Mouse (Mus musculus) thymus, adult 2 months (tissue): ENCODE results near the gene Cacng3.

Experiments used
- CTCF ChIP-seq: fragments of 200-500 bp; IDR thresholded peaks from 2 replicates; pipeline ENCODE4 v1.5.1; 2012; ENCODE audit warnings: mild to moderate bottlenecking, control low read depth, low read length, moderate library complexity, borderline replicate concordance; ENCODE audit not compliant: control insufficient read depth, poor library complexity, insufficient read depth; ENCODE audit errors: extremely low read depth
- POLR2A ChIP-seq: fragments of 200-500 bp; IDR thresholded peaks from 2 replicates; pipeline ENCODE4 v1.6.1; 2012; ENCODE audit warnings: mild to moderate bottlenecking, low read length, control low read depth, moderate library complexity; ENCODE audit not compliant: control insufficient read depth, poor library complexity, insufficient read depth; ENCODE audit errors: extremely low read depth

DNA sequence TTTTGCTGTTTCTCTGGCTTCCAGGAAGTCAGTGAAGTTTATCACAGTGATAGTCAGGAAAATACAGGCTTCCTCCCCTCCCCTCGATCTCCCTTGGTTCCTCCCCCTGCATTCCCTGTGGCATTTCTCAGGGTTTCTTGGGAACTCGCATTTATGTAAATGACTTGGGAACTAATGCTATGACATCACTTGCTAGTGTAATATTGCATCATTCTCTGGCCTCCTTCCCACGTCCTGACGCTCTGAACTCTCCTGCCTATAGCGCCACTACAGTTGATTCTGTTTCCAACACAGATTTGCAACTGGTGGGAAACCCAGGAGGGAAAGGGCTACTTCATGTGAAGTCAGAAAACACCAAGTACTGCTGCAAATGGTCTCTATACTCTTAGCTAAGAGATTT lies 2.7 kb downstream of the Cacng3 start:
- TF ChIP-seq CTCF (no peak), POLR2A (no peak)
